Mouse (Mus musculus): ENCODE results near the gene Mcub. TPM values are rescaled to one million over a fixed set of nuclear protein-coding genes. Genes with fewer than 3 reads are reported as not detected.

Mcub gene
- total and polyA plus RNA-seq, 3 experiments, result 2.9 to 3.8 (median 3.7) TPM

DNA sequence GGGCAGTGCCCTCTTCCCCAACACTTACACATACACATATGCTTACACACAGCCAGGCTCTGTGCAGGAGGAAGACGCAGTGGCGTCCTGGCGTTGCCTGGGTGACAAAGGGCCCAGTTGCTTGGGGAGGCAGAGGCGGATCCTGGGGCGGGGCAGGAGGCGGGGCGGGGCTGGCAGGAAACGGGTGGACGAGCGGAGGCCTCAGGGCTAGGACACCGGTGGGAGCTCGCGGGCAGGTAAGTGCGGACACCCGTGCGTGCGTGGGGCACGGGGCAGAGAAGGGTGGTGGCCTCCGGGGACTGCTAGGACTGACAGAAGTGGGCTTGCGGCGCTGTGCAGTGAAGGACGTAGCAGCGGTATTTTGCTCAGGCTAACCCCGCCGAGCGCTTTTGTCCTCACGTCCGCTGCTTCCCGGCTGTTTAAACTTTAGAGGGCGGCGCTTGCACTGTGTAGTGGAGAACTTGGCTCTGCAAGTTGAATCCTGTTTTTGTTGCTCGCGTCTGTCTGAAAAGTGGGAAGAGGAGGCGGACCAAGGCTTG is 68.7 kb downstream of the Mcub start, which contains the start of gene Casp6 (continued):
- TF ChIP-seq ZNF384 (IDR thresholded peaks at IDR 0.05; ENCODE audit: low read depth, low read length) (no peak), GABPA (IDR thresholded peaks at IDR 0.05; ENCODE audit: insufficient replicate concordance, low read depth, low read length) (no peak)

GRCm38 (mm10) chr3:129898886-129899285 is 71.1 kb downstream of the Mcub start:
- no peaks in the 10 kb centered on the region for H3K27me3 ChIP-seq (replicated peaks)
- no peak for DNase-seq (ENCODE audit: extremely low read depth)
- peaks cover 3 to 41% of the 10 kb centered on the region in 2 experiments for H3K36me3 ChIP-seq (replicated peaks in 1 of 2; ENCODE audit: control insufficient read depth in 1 of 2, insufficient read depth in 1 of 2, low read length in 1 of 2)
- no peak overlapping the region for H3K4me2 ChIP-seq (ENCODE audit: insufficient read depth, low read depth, poor library complexity, severe bottlenecking)
- dilution Hi-C loops (cut with MboI; ENCODE audit: extremely low pct_ligation_motif_present, extremely low pct_unique_long_range_greater_than_20kb, low sequenced_read_pairs) (no loop called here), in situ Hi-C loops (cut with MboI; ENCODE audit: low pct_ligation_motif_present, low pct_unique_long_range_greater_than_20kb, low sequenced_read_pairs) (no loop called here)
- H3K27ac ChIP-seq (ENCODE audit: insufficient read depth, low read depth), result no peak overlapping the region
- H3K79me2 ChIP-seq (replicated peaks; ENCODE audit: control insufficient read depth, extremely low read depth, insufficient read depth, poor library complexity, severe bottlenecking), result no peaks in the 10 kb centered on the region
- H3K9ac ChIP-seq (ENCODE audit: insufficient read depth, low read depth), result no peak overlapping the region
- no peak overlapping the region for H3K4me3 ChIP-seq (replicated peaks in 1 of 3; ENCODE audit: low read depth in 2 of 3, low read length in 2 of 3, poor library complexity in 1 of 3)
- no peaks in the 10 kb centered on the region for H3K9me3 ChIP-seq (replicated peaks; ENCODE audit: low read length)
- H3K4me1 ChIP-seq (ENCODE audit: control insufficient read depth in 1 of 2, insufficient read depth in 2 of 2), result peaks cover 13 to 41% of the 10 kb centered on the region in 2 experiments
- TF ChIP-seq CTCF (conservative IDR thresholded peaks at IDR 0.05 in 1 of 2, IDR thresholded peaks at IDR 0.05 in 1 of 2; ENCODE audit: low read depth in 2 of 2, low read length in 2 of 2) (no peak), JUN (IDR thresholded peaks at IDR 0.05; ENCODE audit: insufficient read depth, low read depth, low read length) (no peak), MAFK (IDR thresholded peaks at IDR 0.05; ENCODE audit: insufficient replicate concordance, low read length) (no peak), ZKSCAN1 (IDR thresholded peaks at IDR 0.05; ENCODE audit: borderline replicate concordance, low read depth, low read length) (no peak), MAX (IDR thresholded peaks at IDR 0.05; ENCODE audit: low read length) (no peak), HCFC1 (IDR thresholded peaks at IDR 0.05; ENCODE audit: low read depth, low read length) (no peak), MYC (IDR thresholded peaks at IDR 0.05; ENCODE audit: low read depth, low read length) (no peak), IRF4 (IDR thresholded peaks at IDR 0.05; ENCODE audit: low read depth, low read length) (no peak)

- Histone ChIP-seq H3K4me2 (ENCODE audit: insufficient read depth, low read depth, poor library complexity, severe bottlenecking) (no peak overlapping the region), H3K27ac (ENCODE audit: insufficient read depth, low read depth) (no peak overlapping the region), H3K36me3 (replicated peaks in 1 of 2; ENCODE audit: control insufficient read depth in 1 of 2, insufficient read depth in 1 of 2, low read length in 1 of 2) (peaks cover 10 to 57% of the 10 kb centered on the region in 2 experiments), H3K9ac (ENCODE audit: insufficient read depth, low read depth) (no peak overlapping the region), H3K79me2 (replicated peaks; ENCODE audit: control insufficient read depth, extremely low read depth, insufficient read depth, poor library complexity, severe bottlenecking) (no peaks in the 10 kb centered on the region), H3K9me3 (replicated peaks; ENCODE audit: low read length) (no peaks in the 10 kb centered on the region), H3K4me3 (replicated peaks in 1 of 3; ENCODE audit: low read depth in 2 of 3, low read length in 2 of 3, poor library complexity in 1 of 3) (no peak overlapping the region), H3K27me3 (replicated peaks) (no peaks in the 10 kb centered on the region), H3K4me1 (ENCODE audit: control insufficient read depth in 1 of 2, insufficient read depth in 2 of 2) (peaks cover 24 to 37% of the 10 kb centered on the region in 2 experiments)
- no peak for DNase-seq (ENCODE audit: extremely low read depth)
- TF ChIP-seq POLR2AphosphoS2 (IDR thresholded peaks at IDR 0.05; ENCODE audit: low read depth, low read length), result no peak
- TF ChIP-seq MAFK (IDR thresholded peaks at IDR 0.05; ENCODE audit: insufficient replicate concordance, low read length), result no peak
- TF ChIP-seq CHD2 (IDR thresholded peaks at IDR 0.05; ENCODE audit: low read length), result no peak
- TF ChIP-seq SMC3 (IDR thresholded peaks at IDR 0.05; ENCODE audit: low read depth, low read length), result no peak
- TF ChIP-seq MAX (IDR thresholded peaks at IDR 0.05; ENCODE audit: low read length), result no peak
- TF ChIP-seq RCOR1 (conservative IDR thresholded peaks at IDR 0.05; ENCODE audit: low read depth, low read length), result no peak
- TF ChIP-seq HCFC1 (IDR thresholded peaks at IDR 0.05; ENCODE audit: low read depth, low read length), result no peak
- TF ChIP-seq BHLHE40 (IDR thresholded peaks at IDR 0.05; ENCODE audit: low read depth, low read length), result no peak
- TF ChIP-seq POLR2A (IDR thresholded peaks at IDR 0.05; ENCODE audit: low read depth, low read length), result no peak
- no peak for TF ChIP-seq E2F4 (IDR thresholded peaks at IDR 0.05; ENCODE audit: insufficient replicate concordance, low read depth, low read length)
- no peak for TF ChIP-seq MEF2A (IDR thresholded peaks at IDR 0.05; ENCODE audit: borderline replicate concordance, low read depth, low read length)
- TF ChIP-seq TBP (conservative IDR thresholded peaks at IDR 0.05; ENCODE audit: low read depth, low read length), result no peak
- no peak for TF ChIP-seq EP300 (IDR thresholded peaks at IDR 0.05; ENCODE audit: low read length)
- no peak for TF ChIP-seq CTCF (conservative IDR thresholded peaks at IDR 0.05 in 1 of 2, IDR thresholded peaks at IDR 0.05 in 1 of 2; ENCODE audit: low read depth in 2 of 2, low read length in 2 of 2)
- dilution Hi-C loops (cut with MboI; ENCODE audit: extremely low pct_ligation_motif_present, extremely low pct_unique_long_range_greater_than_20kb, low sequenced_read_pairs) (no loop called here), in situ Hi-C loops (cut with MboI; ENCODE audit: low pct_ligation_motif_present, low pct_unique_long_range_greater_than_20kb, low sequenced_read_pairs) (no loop called here)
These were observed 73.4 kb downstream of the Mcub start for GRCm38 (mm10) chr3:129896591-129896990.
